Mouse (Mus musculus): ENCODE data around the gene Pmvk. TPM values are rescaled to one million over a fixed set of nuclear protein-coding genes. Genes with fewer than 3 reads are reported as not detected.
A peak's percentile ranks its signal among the peaks of the same experiment; 100 is the strongest.

Pmvk gene
- polyA plus RNA-seq, 1 experiment from 2014 or later, result 79.2 TPM

- Histone ChIP-seq H3K4me3 (0 out of 2 replicates have a peak overlapping the region, but pooled peaks have one; percentile 14), H3K27ac (replicated peaks) (no peak overlapping the region), H3K9me3 (replicated peaks) (no peaks in the 10 kb centered on the region), H3K4me1 (peaks cover 49% of the 10 kb centered on the region), H3K27me3 (ENCODE audit: low read depth, poor library complexity, severe bottlenecking) (no peaks in the 10 kb centered on the region), H3K36me3 (peaks cover 32% of the 10 kb centered on the region)
- no peak for DNase-seq (ENCODE audit: low spot score)
- WGBS, result 84% methylated on average over 11 of the region's 11 CpGs
Observed at GRCm38 (mm10) chr3:89434532-89434931, 19.8 kb upstream of the Pmvk start.

DNA sequence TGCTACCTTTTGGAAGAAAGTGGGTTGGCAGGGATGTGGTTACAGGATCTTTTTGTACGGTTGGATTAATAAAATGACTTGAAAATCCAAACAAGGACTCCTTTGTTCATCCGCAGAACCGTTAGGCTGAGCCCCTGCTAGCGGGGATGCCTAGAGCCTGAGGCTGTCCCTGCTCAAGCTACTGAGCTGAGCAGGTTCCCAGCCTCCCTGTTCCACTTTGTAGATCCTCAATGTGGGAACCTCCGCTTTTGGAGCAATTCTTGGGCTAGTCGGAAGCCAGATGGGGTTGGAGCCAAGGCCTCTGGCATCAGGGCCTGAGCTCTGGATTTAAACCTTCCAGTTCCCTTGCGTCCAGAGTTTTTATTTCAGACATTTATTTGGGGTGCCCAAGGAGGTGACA is 19.3 kb upstream of the Pmvk start:
- no peaks in the 10 kb centered on the region for H3K9me3 ChIP-seq (replicated peaks)
- no peaks in the 10 kb centered on the region for H3K27me3 ChIP-seq (ENCODE audit: low read depth, poor library complexity, severe bottlenecking)
- no peak overlapping the region for H3K27ac ChIP-seq (replicated peaks)
- no peak for DNase-seq (ENCODE audit: low spot score)
- peaks cover 43% of the 10 kb centered on the region for H3K4me1 ChIP-seq
- H3K4me3 ChIP-seq, result no peak overlapping the region
- 81% methylated on average over 7 of the region's 7 CpGs for WGBS
- peaks cover 33% of the 10 kb centered on the region for H3K36me3 ChIP-seq

DNA sequence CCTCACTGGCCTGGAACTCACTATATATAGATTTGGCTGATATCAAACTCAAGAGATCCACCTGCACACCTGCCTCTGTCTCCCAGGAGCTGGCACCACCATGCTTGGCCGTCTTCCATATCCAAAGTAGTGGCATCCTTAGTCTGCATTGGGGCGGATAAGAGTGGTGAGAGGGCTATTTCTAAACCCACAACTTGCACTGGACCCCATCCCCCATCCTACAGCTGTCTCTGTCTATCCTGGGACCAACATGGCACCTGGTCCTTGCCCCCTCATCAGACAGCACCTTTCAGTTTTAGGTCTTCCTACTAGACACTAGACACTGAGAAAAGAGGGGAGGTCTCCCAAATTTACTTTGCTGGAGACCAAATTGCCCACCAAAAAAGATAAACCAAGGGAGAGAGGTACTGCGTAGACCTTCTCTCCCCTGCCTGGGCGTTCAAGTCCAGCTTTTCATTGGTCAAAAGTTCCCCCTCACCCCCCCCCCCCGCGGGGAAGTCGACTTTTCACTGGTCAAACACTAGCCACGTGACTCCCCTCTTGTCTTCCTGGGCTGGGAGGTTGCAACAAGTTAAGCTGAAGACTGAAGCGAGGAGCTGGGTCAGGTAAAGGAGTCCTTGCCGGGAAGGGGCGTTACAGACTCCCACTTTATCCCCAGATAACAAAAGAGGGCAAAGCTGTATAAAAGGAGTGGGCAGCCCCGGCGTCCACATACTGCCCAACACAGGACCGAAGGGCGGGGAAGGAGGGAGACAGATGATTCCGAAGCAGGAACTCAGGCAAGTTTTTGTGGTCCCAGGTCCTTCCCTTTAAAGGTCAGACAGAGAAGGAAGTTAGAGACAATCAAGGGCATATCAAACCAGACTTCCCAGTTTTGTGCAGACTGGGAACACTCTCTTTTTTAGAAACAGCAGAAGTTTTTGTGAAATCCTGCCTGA is 17.9 kb upstream of the Pmvk start, which contains the start of gene Pbxip1:
Gene Pbxip1, plus strand, starts transcription at position 531 of the 938 bp plus-strand sequence.
- Histone ChIP-seq H3K36me3 (peaks cover 40% of the 10 kb centered on the region), H3K27me3 (ENCODE audit: low read depth, poor library complexity, severe bottlenecking) (no peaks in the 10 kb centered on the region), H3K4me1 (peaks cover 31% of the 10 kb centered on the region), H3K9me3 (replicated peaks) (no peaks in the 10 kb centered on the region), H3K27ac (replicated peaks) (peak within 1 kb of the TSS; percentile 76), H3K4me3 (peak within 1 kb of the TSS; percentile 59)
- 5% methylated on average over 16 of the region's 16 CpGs for WGBS
- DNase-seq (ENCODE audit: low spot score), result peak; percentile 88

DNA sequence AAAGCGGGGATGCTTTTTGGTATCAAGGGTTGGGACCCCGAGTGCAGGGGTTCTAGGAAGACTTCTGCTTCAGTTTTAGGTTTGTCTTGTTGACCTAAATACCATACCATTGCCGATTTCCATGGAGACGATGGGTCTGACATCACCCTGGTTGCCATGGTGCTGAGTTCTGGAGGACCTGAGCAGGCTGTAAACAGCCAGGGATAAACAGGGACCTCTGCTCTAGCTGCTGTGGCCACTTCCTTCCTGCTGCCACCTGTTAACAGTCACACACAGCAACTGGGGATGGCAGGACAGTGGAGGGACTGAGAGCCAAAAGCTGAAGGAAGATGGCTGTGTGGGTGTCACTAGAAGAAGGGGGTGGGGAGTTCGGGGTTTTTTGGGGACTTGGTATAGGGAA is 17.1 kb upstream of the Pmvk start:
- peak; percentile 50 for DNase-seq (ENCODE audit: low spot score)
- H3K27me3 ChIP-seq (ENCODE audit: low read depth, poor library complexity, severe bottlenecking), result no peaks in the 10 kb centered on the region
- H3K27ac ChIP-seq (replicated peaks), result peak overlapping the region; percentile 76
- no peaks in the 10 kb centered on the region for H3K9me3 ChIP-seq (replicated peaks)
- H3K4me3 ChIP-seq, result peak overlapping the region; percentile 59
- WGBS, result 22% methylated on average over 5 of the region's 5 CpGs
- H3K4me1 ChIP-seq, result peaks cover 25% of the 10 kb centered on the region
- H3K36me3 ChIP-seq, result peaks cover 37% of the 10 kb centered on the region

DNA sequence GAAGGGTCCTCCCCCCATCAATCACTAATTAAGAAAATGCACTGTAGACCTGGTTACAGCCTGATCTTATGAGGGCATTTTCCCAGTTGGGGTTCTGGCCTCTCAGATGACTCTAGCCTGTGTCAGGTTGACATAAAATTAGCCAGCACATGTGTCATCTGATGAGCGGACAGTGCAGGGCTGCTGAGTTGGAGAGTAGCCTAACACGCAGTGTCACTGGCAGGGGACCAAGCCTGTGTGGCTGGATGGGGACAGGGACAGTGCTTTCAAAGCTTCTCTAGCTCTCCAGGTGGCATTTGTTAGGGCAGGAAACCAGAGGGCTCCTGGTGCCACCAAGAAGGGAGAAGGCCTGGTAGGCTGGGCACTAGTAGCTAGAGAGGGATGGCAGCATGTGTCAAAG is 13.7 kb upstream of the Pmvk start:
- Histone ChIP-seq H3K27ac (replicated peaks) (no peak overlapping the region), H3K9me3 (replicated peaks) (no peaks in the 10 kb centered on the region), H3K36me3 (peaks cover 21% of the 10 kb centered on the region), H3K4me1 (peaks cover 22% of the 10 kb centered on the region), H3K27me3 (ENCODE audit: low read depth, poor library complexity, severe bottlenecking) (no peaks in the 10 kb centered on the region), H3K4me3 (no peak overlapping the region)
- WGBS, result 96% methylated on average over 2 of the region's 2 CpGs
- DNase-seq (ENCODE audit: low spot score), result no peak

- Histone ChIP-seq H3K4me1 (peaks cover 16% of the 10 kb centered on the region), H3K36me3 (peaks cover 34% of the 10 kb centered on the region), H3K27me3 (ENCODE audit: low read depth, poor library complexity, severe bottlenecking) (no peaks in the 10 kb centered on the region), H3K27ac (replicated peaks) (no peak overlapping the region), H3K4me3 (no peak overlapping the region), H3K9me3 (replicated peaks) (no peaks in the 10 kb centered on the region)
- 73% methylated on average over 13 of the region's 13 CpGs for WGBS
- DNase-seq (ENCODE audit: low spot score), result no peak
Observed at GRCm38 (mm10) chr3:89448720-89449537, 5.4 kb upstream of the Pmvk start.

DNA sequence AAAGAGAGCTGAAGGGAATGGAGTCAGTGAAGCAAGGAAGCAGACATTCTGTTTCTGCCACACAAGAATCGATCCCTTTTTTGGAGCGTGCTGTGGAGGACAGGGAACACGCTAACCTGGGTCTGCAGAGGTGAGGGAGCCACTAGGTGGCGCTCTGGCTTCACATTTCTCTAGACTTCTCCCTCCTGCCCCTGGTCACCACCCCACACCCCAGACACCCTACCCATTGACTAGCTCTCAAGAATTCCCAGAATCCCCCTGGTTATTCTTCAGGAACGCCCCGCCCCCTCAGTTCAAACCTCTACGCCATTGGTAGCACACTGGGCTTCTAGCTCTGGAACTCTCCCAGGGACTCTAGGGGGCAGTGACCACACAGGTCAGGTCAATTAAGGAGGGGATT is 4.8 kb upstream of the Pmvk start:
- 45% methylated on average over 7 of the region's 7 CpGs for WGBS
- peak overlapping the region; percentile 14; the same call in 1 of the 2 replicates for H3K4me3 ChIP-seq

GRCm38 (mm10) chr3:89451916-89452315 is 2.4 kb upstream of the Pmvk start:
- H3K4me3 ChIP-seq, result no peak overlapping the region
- 0 out of 2 replicates have a peak overlapping the region, but pooled peaks have one; percentile 4 for H3K27ac ChIP-seq (replicated peaks)
- DNase-seq (ENCODE audit: low spot score), result no peak
- 96% methylated on average over 1 of the region's 1 CpGs for WGBS
- no peaks in the 10 kb centered on the region for H3K27me3 ChIP-seq (ENCODE audit: low read depth, poor library complexity, severe bottlenecking)
- peaks cover 17% of the 10 kb centered on the region; the same call in 1 of the 2 replicates for H3K36me3 ChIP-seq
- H3K4me1 ChIP-seq, result peaks cover 32% of the 10 kb centered on the region
- no peaks in the 10 kb centered on the region for H3K9me3 ChIP-seq (replicated peaks)

More for the DNA sequence above, 4.8 kb upstream of the Pmvk start:
- peaks cover 18% of the 10 kb centered on the region for H3K4me1 ChIP-seq
- H3K27ac ChIP-seq (replicated peaks), result no peak overlapping the region
- peaks cover 34% of the 10 kb centered on the region for H3K36me3 ChIP-seq
- DNase-seq (ENCODE audit: low spot score), result peak; percentile 64
- H3K9me3 ChIP-seq (replicated peaks), result no peaks in the 10 kb centered on the region
- H3K27me3 ChIP-seq (ENCODE audit: low read depth, poor library complexity, severe bottlenecking), result no peaks in the 10 kb centered on the region

- no CpG with 5 or more reads among the region's 1 CpGs for WGBS
Observed at GRCm38 (mm10) chr3:89455786-89456285, 1.5 kb downstream of the Pmvk start.

GRCm38 (mm10) chr3:89456726-89457665 is 2.7 kb downstream of the Pmvk start:
- Histone ChIP-seq H3K36me3 (peaks cover 5% of the 10 kb centered on the region), H3K27me3 (ENCODE audit: low read depth, poor library complexity, severe bottlenecking) (no peaks in the 10 kb centered on the region), H3K9me3 (replicated peaks) (no peaks in the 10 kb centered on the region), H3K4me1 (peaks cover 43% of the 10 kb centered on the region), H3K4me3 (0 out of 2 replicates have a peak overlapping the region, but pooled peaks have one; percentile 7), H3K27ac (replicated peaks) (no peak overlapping the region; the same call in 1 of the 2 replicates)
- peak; percentile 85 for DNase-seq (ENCODE audit: low spot score)
- WGBS, result 35% methylated on average over 10 of the region's 10 CpGs

More at GRCm38 (mm10) chr3:89455786-89456285, 1.5 kb downstream of the Pmvk start:
- no peaks in the 10 kb centered on the region for H3K9me3 ChIP-seq (replicated peaks)
- H3K27me3 ChIP-seq (ENCODE audit: low read depth, poor library complexity, severe bottlenecking), result no peaks in the 10 kb centered on the region
- no peaks in the 10 kb centered on the region for H3K36me3 ChIP-seq
- no peak overlapping the region for H3K4me3 ChIP-seq
- DNase-seq (ENCODE audit: low spot score), result no peak
- peaks cover 48% of the 10 kb centered on the region for H3K4me1 ChIP-seq
- H3K27ac ChIP-seq (replicated peaks), result 0 out of 2 replicates have a peak overlapping the region, but pooled peaks have one; percentile 19

DNA sequence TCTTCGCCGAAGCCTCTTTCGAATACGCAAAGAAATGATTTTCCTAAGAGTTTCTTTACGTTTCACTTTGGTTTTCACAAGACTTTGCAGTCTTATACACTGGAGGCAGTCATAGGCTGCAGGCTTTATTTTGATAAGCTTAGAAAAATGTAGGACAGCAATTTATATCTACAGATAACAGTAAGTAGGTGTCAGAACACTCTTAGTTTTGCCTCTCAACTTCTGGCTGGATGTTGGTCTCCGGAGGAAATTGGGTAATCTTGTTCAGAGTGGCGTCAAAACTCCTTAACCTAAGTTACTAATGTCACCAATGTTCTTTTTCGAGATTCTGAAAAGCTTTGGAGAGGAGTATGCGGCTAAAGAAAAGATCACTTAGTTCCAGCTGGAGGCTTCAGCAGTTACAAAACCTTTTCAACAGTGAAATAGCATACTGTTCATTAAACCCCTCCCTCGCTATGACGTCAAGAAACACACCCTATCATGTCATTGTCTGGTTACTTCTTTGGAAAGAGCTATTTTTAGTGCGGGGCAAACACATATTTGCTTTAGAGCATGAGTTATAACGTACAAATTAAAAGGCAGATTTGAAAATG is 4.1 kb downstream of the Pmvk start:
- Histone ChIP-seq H3K4me3 (peak overlapping the region; percentile 79), H3K9me3 (replicated peaks) (no peaks in the 10 kb centered on the region), H3K4me1 (peaks cover 40% of the 10 kb centered on the region), H3K36me3 (peaks cover 10% of the 10 kb centered on the region), H3K27ac (replicated peaks) (peak overlapping the region; percentile 92), H3K27me3 (ENCODE audit: low read depth, poor library complexity, severe bottlenecking) (no peaks in the 10 kb centered on the region)
- 53% methylated on average over 13 of the region's 13 CpGs for WGBS
- no peak for DNase-seq (ENCODE audit: low spot score)

All from midbrain, embryonic 10.5 days (tissue).